Mouse (Mus musculus) ovary, adult 10 weeks (tissue): ENCODE measurements around the gene Pebp1. TPM values are rescaled to one million over a fixed set of nuclear protein-coding genes. Genes with fewer than 3 reads are reported as not detected.

Experiments
- polyA plus RNA-seq: library from polyadenylated mRNA; stranded (reverse); fragments of 350-450 nt; fragmentation: Illumina TruSeq; extraction: RNeasy Lipid Tissue Mini Kit (QIAGEN cat#74804); gene quantifications from one replicate; pipeline ENCODE4 v1.2.3, GENCODE M21; 2014

The Pebp1 gene
- 42.0 TPM for polyA plus RNA-seq

DNA sequence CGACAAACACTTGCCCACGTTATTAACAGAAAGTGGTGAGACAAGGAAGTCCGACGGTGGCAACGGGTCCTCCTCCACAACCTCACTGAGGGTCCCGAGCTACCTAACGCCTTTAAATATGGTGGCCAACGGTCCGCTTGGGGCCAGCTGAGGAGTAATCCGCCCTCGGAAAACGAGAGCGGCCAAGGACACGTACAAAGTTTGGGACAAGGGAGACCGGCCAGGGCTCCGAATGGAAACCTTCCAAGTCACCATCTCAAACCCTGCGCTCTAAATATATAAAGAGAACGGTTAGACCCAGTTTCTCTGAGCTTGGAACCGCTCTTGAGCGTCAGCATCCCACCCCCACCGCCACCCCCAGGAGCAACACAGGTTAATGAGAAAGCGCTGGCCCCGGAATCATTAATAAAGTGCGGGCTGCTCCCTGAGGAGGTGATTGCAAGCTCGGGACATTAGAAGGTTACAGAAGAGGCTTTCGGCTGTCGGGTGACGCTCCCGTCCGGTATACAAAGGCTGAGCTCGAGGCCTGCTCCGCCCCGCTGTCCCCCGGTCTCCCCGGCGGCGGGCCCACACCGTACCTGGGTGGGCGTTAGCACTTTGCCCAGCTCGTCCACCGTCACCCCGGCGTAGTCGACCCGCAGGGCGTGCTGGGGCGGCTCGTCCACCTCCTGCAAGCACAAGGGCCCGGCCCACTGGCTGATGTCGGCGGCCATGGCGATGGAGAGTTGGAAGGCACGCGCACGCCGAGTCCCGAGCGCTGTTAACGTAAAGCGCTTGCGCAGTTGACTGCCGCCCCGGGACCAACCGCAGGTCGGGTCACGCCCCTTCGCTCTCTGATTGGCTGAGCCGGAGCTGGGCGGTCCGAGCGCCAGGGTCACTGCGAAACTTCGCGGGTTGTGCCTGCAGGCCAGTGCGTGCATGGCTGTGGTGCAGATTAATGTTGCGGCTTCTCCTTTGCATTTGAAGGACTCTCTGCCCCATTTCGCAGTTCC, at the start of gene Pebp1:
Gene Pebp1 (minus strand): TSS at position 795 of the 992 bp plus-strand sequence.

DNA sequence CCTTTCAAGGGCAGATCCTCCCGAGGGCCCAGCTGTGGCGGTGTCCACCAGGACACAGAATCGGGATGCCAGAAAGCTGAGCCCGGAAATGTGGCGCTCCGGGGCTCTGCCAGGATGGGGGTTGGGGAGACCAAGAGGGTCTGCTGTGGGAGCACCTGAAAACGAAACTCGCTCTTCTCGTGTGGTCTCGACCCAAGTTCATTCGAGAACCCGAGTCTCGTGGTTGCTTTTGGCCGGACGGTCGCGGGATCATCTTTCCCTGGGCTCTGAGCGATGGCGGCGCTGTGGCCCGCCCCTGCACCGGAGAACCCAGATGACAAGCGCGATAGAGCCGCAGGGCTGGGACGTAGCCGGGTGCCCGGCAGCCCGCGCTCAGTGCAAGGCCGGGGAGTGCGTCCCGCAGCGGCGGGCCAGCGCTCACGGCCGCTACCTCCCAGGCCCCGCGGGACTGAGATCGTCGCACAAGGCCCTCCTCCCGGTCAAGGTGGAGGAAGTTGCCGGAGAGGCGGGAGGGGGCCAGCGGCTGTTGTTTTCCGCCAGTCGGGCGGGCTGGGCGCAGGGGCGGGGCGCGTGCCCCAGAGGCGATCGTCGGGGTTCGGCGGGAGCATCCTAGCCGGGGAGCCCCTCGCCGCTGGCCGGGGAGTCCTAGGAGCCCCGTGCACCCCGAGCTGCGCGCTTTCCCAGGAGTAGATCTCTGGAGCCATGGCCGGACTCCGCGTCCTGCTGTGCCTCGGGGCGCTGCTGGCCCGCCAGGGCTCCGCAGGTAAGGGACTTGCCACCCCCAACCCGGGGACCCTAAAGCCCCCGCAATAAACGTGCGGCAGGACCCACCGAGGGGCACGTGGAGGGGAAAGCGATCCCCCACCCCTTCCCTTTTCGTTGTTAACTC, 31.6 kb upstream of the Pebp1 start, which contains the start of gene Vsig10:
Gene Vsig10 (plus strand): TSS at position 343 of the 889 bp plus-strand sequence.

Other genes starting within 250 kb of the Pebp1 start
- gene Suds3, start 171.5 kb downstream of the Pebp1 start, polyA plus RNA-seq = 20.4 TPM
- 16.2 TPM for gene Taok3, start 167.5 kb downstream of the Pebp1 start, polyA plus RNA-seq
- gene Vsig10, start 31.5 kb upstream of the Pebp1 start, polyA plus RNA-seq = 27.5 TPM
- gene Wsb2, start 69.7 kb upstream of the Pebp1 start, polyA plus RNA-seq = 11.6 TPM
- 4.6 TPM for gene Rfc5, start 101.4 kb upstream of the Pebp1 start, polyA plus RNA-seq
- 0.14 TPM for gene Ksr2, start 126.4 kb upstream of the Pebp1 start, polyA plus RNA-seq